Mouse (Mus musculus): ENCODE data around the gene Ppfia4. TPM values are rescaled to one million over a fixed set of nuclear protein-coding genes. Genes with fewer than 3 reads are reported as not detected.

Ppfia4 gene
- total RNA-seq, 4 experiments from 2014 or later: 0.21 to 0.65 (median 0.55) TPM

DNA sequence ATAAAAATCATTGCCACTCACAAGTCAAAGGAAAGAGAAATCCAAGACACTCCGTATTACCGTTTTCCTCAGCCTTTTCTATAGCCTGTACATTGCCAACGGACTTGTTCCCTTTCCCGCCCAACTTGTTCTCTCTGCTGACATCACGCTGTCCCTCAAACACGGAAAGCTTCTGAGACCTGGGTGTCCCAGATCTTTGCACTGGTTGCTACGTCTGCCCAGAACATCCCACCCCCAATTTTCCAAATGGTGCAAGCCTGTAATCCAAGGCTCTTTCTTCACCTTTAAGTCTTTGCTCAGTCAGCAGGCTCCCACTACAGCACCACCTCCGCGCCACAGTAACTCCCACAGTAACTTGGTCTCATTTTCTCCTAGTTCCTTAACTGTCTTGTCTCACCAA, 27.8 kb downstream of the Ppfia4 start:
- no peak for DNase-seq (ENCODE audit: low spot score in 2 of 2)

DNA sequence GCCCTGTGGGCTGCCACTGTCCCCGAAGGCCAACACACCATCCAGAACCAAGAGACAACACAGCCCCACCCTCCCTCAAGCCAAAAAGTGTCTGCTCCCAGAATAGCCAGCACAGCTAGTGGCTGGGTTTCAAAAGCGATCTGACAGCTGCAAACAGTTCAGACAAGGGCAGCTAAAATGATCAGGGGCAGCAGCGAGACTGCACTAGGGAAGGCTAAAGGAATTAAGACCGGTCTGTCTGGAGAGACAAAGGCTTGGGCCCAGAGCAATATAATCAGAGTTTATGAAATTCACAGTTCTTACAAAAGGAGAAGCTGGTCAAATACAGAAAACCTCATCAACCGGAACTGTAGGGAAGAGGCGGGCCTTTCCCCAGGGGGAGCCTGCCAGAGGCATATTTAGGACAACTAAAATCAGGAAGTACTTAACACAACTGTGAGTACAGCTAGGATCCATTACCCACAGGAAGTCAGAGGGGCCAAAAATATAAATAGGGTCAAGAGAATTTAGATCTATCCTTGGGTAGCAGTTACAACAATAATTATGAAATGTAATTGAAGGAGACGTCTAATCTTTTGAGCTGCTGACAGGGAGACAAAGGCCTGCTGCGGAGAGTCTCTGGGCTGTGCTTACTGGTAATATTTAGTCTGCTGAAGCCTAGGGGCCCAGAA, 30.0 kb downstream of the Ppfia4 start:
- DNase-seq (ENCODE audit: low spot score in 2 of 2): peak; percentile 69 to 82

DNA sequence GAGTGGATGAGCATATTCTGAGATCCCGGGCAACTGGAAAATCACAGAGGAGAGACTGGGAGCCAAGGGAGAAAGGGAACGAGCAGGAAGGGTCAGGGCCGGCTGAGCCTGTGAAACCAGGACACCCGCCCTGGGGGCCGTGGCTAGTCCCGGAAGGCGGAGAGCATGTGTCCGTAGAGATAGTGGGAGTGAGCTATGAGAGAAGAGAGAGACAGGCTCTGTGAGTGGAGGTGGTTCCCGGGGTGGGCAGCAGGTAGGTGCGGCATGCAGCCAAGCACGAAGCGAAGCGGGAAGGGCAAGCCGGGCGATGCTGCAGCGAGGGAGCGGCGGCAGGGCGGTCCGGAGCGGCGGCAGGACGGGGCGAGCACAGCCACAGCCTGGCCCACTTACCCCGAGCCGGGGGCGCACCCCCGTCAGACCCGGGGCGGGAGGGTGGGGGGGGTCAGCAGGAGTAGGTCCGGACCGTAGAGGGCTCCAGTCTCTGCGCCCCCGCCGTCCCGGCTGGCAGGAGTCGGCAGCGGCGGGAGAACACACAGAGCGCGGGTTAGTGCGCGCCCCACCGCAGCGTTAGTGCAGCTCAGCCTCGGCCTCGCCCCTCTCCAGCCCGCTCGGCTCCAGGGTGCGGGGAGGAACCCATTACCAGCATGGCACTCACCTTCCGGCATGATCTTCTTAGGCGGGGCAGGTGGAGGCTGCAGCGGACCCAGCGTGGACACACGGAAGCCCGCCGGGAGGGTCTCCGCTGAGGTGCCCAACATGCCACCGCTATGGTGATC, 33.9 kb downstream of the Ppfia4 start:
- DNase-seq (ENCODE audit: low spot score in 2 of 2): peak in 1 of 2 experiments; percentile 29

DNA sequence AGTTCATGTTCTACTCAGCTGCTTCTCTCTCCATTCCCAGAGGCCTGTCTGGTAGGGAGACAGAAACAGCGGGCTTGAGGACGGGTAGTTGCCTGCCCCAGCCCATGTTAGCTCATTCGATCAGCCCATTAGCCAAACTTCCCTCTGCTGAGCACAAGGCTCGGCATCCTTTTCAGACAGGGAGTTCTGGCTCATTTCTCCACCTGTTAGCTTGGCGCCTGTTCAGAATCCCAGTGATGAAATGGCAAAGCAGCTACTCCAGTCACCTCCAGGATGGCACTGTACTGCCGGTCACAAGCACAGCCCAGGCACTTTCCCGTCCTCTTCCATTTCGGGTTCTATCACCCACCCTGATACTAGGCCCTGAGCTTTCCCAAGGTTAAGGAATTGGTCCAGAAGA, 35.5 kb downstream of the Ppfia4 start:
- DNase-seq (ENCODE audit: low spot score in 2 of 2): no peak

DNA sequence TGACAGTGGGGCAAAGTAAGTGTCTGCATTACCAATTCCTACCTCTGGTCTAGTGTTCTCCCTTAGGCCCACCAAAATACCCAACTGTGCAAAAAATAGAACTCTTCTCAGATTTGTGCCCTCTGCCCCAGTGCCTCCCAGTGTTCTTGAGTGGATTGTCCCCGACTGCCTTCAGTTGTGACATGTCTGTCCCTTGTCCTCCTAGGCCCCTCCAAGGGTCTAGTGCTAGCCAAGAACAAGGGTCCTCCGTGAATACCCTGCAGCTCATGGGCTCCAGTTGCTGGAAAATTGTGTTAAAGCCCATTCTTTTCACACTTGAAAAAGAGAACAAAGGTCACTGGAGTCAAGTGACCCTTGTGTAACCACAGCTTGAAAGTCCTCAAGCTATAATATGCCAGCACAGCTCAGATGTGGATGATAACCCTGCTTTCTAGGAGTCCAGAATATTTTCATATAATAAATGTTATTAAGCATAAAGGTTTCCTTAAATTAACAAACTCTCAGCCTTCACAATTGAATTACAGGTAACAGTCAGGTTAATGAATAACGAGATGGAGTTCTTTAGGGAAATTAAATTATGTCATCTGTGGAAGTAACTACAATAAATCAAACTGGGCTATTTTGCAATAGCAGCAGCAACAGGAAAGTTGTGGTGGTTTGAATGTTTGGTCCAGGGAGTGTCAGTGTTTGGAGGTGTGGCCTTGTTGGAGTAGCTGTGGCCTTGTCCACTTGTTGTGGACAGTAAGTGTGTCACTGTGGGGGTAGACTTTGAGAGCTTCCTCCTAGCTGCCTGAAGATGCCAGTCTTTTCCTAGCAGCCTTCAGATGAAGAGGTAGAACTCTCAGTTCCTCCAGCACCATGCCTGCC, 38.8 kb downstream of the Ppfia4 start:
- no peak for DNase-seq (ENCODE audit: low spot score in 2 of 2)

DNA sequence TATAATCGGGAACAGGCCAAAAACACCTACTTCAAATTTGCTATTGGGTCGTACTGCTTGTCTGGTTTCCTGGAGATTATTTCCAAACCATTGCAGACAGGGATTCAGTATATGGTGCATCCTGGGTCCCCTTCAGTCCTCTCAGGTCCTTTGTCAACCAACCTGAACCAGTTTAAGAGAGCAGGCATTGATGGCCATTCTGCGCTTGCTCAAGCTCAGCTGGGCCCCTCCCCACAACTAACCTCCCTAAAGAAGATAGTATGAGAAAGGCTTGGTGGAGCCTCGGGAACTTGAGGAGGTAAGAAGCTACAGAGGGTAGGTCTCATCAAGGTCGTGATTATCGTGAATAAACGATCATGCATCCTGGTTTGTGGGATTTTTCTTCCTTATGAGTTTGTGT, 39.5 kb downstream of the Ppfia4 start:
- DNase-seq (ENCODE audit: low spot score in 2 of 2): no peak

DNA sequence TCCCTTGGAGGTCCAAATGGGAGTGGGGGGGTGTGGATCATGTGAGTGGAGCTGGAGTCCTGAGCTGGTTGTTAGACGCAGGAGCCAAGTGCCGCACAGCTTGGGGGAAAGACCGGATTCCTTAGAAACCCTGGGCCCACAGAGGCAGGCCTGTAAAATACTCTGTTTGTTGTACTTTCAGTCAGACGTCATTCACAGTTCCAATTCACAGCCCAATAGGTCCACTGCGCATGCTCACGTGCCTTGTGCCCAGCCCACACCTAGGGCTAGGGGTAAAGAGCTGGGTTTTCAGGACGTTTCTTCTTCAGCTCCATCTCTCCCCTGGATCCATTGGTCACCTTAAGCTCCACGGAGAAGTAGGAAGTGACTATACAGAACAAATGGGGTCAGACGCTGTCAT, 40.1 kb downstream of the Ppfia4 start:
- no peak for DNase-seq (ENCODE audit: low spot score in 2 of 2)

DNA sequence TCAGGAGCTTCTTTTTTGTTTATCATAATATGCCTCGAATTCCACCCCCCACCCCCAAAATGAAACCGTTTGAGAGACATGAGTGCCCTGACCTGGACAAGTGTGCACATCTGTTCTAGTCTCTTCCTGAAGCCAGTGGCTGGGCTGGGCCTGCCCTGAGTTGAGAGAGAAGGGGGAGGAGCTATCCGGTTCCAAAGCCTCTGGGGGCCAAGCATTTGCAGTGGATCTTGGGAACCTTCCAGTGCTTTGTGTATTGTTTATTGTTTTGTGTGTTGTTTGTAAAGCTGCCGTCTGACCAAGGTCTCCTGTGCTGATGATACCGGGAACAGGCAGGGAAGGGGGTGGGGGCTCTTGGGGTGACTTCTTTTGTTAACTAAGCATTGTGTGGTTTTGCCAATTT, 40.7 kb downstream of the Ppfia4 start:
- no peak for DNase-seq (ENCODE audit: low spot score in 2 of 2)

DNA sequence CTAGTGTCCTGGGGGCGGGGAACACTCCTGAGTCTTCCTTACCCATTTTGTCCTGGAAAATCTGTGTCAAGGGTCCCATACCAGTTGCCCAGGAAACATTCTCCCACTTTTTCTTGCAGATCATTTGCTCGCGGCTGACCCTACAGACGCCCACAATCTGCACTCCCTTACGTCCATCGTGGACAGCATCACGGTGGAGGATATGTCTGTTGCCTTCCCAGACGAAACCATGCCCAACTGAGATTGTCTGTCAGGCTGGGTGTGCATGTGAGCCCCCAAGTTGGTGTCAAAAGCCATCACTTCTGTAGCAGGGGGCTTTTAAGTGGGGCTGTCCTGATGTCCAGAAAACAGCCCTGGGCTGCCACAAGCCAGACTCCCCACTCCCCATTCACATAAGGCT, 41.2 kb downstream of the Ppfia4 start:
- DNase-seq (ENCODE audit: low spot score in 2 of 2): no peak

DNA sequence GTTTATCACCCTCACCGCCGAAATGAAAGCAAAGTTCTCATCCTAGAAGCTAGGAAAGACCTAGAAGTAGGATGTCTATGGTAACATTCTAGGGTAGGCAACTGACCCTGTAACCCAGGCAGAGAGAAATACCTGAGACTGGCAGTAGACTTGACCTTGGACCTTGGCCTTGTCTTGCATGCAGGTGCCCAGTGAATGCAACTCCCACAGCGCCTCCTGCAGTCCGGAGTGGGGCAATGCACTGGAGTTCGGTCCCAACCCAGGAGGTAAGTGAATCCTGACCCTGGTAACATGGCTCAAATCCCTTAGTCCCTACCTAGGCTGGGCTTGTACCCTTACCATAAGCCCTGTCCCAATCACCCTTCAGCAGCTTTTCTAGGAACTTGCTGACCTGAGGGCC, 41.8 kb downstream of the Ppfia4 start:
- peak; percentile 43 to 68 for DNase-seq (ENCODE audit: low spot score in 2 of 2)

DNA sequence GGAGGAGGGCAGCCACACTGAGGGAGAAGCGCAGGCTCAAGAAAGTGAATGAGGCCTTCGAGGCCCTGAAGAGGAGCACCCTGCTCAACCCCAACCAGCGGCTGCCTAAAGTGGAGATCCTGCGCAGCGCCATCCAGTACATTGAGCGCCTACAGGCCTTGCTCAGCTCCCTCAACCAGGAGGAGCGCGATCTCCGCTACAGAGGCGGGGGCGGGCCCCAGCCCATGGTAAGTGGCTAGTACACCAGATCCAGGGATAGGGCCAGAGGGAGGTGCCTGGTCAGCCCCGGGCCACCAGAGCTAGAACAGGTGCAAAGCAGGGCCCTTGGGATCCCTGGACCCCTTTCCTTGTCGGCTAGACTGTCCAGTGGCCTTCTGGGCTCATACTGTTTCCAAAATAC, 42.4 kb downstream of the Ppfia4 start:
- peak; percentile 31 to 55 for DNase-seq (ENCODE audit: low spot score in 2 of 2)

DNA sequence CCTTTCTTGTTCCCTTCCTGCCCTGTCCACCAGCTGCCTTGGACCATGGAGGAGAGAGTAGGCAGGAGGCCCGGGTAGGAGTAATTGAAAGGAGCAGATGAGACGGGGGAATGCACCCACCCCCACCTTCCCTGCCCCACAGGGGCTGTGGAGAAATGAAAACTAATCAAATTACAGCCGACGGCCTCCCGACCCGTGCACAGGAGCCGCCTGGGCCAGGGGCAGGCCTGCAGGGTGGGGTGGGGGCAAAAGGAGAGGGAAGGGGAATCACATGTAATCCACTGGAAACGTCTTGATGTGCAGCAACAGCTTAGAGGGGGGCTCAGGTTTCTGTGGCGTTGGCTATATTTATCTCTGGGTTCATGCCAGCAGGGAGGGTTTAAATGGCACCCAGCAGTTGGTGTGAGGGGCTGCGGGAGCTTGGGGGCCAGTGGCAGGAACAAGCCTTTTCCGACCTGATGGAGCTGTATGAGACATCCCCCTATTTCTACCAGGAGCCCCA, 43.1 kb downstream of the Ppfia4 start, which contains the start of gene Myog:
Gene Myog, plus strand, starts transcription at position 392 of the 502 bp plus-strand sequence.
- peak; percentile 48 to 67 for DNase-seq (ENCODE audit: low spot score in 2 of 2)

DNA sequence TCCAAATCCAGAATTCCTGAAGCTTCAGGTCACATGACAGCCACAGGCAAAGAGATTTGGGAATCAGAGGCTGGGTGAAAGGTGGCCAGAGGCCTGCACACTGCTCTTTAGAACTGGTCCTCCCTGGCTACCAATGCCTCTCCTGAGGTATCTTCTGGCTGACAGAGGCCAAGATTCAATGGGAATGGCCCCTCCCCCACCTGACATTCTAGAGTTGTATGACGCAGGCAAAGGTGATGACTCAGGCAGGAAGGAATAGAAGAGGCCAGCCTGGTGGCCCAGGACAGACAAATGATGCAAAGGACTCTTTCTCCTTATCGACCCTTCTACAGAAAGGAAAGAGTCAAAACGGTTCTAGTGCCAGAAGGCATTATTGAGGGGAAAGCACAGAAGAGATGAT, 44.5 kb downstream of the Ppfia4 start:
- DNase-seq (ENCODE audit: low spot score in 2 of 2): peak in 1 of 2 experiments; percentile 25

DNA sequence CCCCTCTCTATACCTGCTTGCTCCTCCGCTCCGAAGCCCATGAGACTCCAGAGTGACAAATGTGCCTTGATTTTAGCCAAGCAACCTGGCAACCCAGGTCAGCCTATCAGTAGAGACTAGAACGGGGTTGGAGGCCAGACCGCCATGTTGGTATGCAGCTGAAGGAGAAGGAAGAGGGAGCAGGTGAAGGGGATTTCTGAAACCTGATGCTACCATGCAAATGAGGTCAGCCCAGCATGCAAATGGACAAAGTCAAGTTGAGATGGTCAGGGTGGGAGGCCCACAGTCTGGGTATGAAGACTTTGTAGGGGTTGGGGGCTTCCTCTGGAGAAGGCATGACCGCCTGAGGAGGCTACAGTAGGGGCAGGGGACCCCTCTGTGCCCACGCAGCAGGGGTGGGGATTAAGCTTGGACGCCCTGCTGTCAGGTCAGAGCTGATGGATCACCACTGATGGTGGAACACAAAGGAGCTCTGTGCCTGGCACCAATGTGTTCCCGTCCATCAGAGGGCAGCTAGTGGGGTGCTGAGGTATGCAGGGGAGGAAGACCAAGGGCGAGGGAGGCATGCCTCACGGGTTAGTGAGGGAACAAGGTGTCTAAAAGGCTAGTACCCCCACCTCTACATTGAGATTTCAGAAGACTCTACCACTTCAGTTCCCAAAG, 47.1 kb downstream of the Ppfia4 start:
- no peak for DNase-seq (ENCODE audit: low spot score in 2 of 2)

DNA sequence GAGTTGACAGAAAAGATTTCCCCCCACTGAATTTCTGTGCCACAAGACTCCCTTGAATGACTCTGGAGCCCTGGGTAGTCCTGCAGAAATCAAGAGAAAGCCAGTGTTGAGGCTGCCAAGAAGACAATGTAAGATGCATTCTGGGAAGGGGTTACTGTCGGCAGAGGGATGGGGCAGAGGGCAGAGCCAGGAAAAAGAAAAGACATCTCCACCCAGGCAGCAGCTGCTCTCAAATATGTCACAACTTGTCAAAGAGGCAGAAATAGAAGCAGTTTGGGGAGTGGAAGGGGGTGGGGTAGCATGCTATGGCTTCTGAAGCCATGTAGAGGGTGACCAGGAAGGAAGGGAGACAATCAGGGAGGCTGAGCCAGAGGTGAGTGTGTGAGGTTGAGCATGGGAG, 49.6 kb downstream of the Ppfia4 start:
- no peak for DNase-seq (ENCODE audit: low spot score in 2 of 2)

DNA sequence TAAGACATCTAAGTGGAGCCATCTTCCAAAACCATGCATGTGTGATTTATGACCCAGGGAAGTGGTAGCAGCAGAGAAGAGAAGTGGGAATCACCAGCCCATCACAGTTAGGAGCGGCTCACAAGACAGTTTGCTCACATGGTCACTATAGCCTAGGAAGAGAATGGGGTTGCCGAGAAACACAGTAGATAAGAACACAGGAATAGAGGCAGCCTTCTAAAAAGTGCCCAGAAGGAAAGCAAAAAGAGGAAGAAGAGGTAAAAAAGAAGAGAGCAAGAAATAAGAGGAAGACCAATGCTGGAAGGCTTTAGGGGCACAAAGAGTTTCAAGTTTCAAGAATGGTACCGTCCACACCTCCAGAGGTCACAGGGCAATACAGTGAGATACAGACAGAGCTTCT, 50.4 kb downstream of the Ppfia4 start:
- no peak for DNase-seq (ENCODE audit: low spot score in 2 of 2)

DNA sequence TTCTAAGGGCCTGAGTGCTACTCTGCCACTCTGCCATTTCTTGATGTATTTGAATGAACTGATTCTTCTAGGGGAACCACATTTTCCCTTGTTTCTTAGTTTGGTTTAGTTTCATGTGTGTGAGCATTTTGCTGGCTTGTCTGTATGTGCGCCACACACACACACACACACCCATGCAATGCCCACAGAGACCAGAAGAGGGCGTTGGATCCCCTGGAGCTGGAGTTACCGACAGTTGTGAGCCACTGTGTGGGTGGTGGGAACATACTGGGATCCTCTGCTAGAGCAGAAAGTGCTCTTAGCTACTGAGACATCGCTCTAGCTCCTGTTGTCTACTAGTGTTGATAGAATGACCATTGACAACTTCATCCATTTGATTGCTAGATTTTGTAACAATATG, 51.2 kb downstream of the Ppfia4 start:
- no peak for DNase-seq (ENCODE audit: low spot score in 2 of 2)

DNA sequence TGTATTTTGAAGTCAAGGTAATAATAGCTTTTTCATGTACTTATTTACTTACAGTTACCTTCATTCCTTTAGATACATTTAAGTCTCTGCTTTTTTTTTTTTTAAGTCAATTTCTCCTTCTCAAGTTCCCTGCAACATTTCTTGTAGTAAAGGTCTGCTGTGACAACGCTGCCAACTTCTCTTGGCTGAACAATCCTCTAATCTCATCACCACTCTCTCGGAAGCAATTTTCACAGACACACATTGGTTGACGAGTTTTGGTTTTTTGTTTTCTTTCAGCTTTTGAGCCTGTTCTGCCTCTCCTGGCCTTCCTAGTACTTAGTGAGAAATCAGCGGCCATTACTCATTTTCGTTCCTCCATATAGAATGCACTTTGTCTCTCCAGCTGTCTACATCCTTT, 52.6 kb downstream of the Ppfia4 start:
- no peak for DNase-seq (ENCODE audit: low spot score in 2 of 2)

DNA sequence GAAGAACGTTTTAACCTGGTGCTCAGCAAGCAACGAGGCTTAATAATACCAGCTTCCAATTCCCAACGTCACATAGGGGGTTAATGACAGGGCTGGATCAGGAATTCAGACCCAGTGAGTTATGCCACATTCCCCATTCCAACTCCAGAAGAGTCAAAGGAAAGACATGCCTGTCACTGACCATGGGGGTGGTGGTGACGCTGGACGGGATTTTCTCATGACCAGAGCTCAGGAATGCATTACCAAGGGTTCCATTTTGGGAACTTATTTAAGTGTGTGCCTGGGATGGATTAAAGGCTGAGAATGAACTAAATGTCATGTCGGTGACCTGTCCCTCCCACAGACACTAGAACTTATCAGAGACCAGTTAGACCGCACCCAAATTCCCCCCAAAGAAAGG, 55.9 kb downstream of the Ppfia4 start:
- no peak for DNase-seq (ENCODE audit: low spot score in 2 of 2)

DNA sequence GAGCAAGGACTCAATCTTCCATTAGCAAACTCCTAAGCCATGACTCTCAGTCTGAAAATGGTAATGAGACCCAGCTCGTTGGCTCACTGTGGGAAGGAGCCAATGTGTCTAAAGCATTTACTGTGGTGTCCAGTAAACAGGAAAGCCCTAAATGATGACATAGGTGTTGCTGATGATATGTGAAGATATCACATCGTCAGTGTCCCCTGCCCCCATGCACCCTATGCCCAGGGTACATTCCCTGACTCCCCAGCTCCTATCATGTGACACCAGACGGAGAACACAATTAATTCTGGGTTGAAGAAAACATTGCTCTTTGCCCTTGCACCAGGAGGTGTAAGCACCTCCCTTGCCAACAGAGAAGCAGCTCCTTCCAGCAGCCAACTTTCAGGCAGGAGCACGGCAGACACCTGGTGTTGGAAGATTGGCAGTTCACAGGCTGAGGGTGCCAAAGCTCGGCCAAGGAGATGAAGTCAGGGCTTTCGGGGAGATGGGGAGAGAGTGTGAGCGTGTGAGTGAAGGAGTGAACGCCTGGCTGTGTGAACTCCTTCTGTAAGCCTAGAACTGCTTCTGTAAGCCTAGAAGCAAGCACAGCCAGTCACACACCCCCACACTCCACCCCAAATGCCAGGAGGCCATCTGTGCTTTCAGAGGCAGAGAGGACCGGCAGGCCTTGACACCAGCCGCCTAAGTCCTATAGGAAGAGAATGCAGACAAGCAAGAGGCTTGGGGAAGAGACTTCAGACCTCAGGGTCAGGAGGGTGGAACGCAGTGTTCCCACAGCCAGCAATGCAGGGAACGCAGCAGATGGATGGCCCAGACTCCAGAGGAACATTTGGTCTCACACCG, 56.9 kb downstream of the Ppfia4 start:
- peak; percentile 40 to 43 for DNase-seq (ENCODE audit: low spot score in 2 of 2)
